Mouse (Mus musculus): Measurements from ENCODE around the gene Pdap1.
"Not testable (repeated sequence)": the region's sequence is repeated elsewhere in the genome, so short reads cannot be mapped to it uniquely, and the experiment has no call there.

Pdap1 gene

GRCm38 (mm10) chr5:145119385-145119784, 20.7 kb downstream of the Pdap1 start:
- no peak for DNase-seq (ENCODE audit: low spot score in 2 of 2)

- no peak for DNase-seq (ENCODE audit: low spot score in 2 of 2)
Observed at GRCm38 (mm10) chr5:145118461-145118860, 21.6 kb downstream of the Pdap1 start.

DNA sequence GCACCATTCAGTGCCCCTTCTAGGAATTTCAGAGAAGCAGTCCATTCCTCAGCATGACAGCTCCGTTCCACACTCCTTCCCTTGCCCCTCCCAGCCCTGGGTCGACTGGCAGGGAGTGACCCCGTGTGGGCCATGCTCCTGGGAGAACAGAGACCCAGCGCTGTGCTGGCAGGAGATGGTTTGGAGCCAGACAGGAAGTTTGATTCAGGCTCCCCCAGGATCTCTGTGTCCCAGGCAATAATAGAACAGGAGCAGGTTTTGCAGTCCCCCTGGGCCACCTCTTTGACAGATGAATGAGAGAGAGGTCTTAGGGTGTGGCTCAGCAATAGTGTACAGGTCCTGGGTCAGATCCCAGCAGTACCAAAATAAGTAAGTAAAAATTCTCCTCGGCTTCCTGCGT, 22.0 kb downstream of the Pdap1 start:
- DNase-seq (ENCODE audit: low spot score in 2 of 2), result no peak

DNA sequence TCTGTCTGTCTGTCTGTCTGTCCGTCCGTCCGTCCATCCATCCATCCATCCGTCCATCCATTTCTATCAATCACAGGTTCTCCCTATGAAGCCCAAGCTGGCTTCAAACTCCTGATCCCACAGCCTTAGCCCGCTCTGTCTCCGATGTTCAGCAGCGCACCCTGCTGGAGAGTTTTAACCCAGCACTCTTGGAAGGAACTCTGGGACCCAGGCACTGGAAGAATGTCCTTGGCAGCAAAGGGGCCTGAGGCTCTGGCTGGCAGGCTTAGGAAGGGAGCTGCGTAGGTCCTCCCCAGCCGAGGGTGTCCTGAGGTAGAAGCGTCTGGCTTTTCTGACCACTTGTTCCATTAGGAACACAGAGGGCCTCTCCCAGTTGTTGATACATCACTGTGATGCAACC, 23.1 kb downstream of the Pdap1 start:
- DNase-seq (ENCODE audit: low spot score in 2 of 2), result peak in 1 of 2 experiments; percentile 55

GRCm38 (mm10) chr5:145116316-145116715, 23.7 kb downstream of the Pdap1 start:
- no peak for DNase-seq (ENCODE audit: low spot score in 2 of 2)

GRCm38 (mm10) chr5:145115736-145116135, 24.3 kb downstream of the Pdap1 start:
- no peak for DNase-seq (ENCODE audit: low spot score in 2 of 2)

DNA sequence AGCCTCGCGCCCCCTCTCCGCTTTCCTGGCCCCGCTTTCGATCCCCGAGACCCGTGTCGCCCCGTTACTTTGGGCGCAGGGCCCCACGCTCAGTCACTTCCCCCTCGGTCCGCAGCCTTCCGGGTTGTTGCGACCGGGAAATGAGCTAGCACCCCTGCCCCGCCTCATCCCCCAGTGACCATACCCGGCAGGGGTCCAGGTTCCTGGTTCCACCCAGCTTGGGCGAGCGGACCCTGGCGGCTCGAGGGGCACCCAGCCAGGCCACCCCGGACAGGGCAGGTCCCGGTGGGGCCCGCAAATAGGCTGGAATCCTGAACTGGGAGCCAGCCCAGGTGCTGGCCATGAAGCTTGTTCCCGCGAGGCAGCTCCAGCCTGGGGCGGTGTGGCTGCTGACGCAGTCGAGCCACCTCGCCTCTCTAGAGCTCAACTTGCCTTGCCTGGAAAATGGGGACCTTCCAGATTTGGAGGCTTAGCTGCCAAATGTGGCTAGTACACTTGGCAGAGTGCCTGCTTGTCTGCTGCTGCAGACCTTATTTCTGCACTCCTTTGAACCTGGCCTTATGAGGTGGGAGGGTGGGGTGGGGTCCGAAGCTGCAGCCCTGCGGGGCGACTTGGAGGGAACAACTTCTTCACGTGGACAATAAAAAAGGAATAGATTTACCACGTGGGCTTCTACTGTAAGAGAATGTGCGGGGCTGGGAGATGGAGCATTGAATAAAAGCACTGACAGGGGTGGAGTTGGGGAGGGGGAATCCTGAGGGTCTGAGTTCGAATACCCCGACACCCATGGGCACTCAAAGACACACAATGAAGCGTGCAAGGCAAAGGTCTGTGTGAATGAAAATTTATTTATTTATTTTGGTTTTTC, 25.2 kb downstream of the Pdap1 start:
- DNase-seq (ENCODE audit: low spot score in 2 of 2), result no peak

DNA sequence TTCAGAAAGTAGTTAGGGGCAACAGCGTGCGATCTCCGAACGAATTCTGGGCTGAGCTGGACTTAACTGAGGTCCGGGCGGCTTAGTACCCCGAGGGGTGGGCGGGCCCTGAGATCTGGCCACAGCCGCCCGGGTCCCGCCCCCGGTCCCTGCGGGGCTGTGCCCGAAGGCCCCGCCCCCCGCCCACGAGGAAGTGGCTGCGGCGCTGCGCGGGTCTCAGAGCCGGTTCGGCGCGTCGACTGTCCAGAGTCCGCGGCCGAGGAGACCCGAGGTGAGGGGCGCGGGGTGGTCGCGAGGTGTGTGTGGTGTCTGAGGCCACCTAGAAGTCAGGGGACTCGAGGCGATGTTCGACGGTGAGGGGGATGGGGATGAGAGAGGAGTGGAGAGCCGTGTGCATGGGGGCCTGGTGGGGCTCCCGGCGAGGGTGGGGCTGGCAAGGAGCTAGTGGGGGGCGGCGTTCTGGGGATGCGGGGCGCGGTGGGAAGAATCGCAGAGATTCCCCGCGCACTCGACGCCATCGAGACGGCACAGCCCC, 25.9 kb downstream of the Pdap1 start, which contains the start of gene Arpc1b:
Arpc1b (plus strand) TSS at position 145 of the 535 bp plus-strand sequence.
- DNase-seq (ENCODE audit: low spot score in 2 of 2), result no peak

GRCm38 (mm10) chr5:145113416-145113815, 26.6 kb downstream of the Pdap1 start:
- no peak for DNase-seq (ENCODE audit: low spot score in 2 of 2)

- no peak for DNase-seq (ENCODE audit: low spot score in 2 of 2)
Observed at GRCm38 (mm10) chr5:145112566-145112965, 27.5 kb downstream of the Pdap1 start.

GRCm38 (mm10) chr5:145110401-145110800, 29.6 kb downstream of the Pdap1 start:
- no peak for DNase-seq (ENCODE audit: low spot score in 2 of 2)

- no peak for DNase-seq (ENCODE audit: low spot score in 2 of 2)
Observed at GRCm38 (mm10) chr5:145105694-145106275, 34.3 kb downstream of the Pdap1 start.

GRCm38 (mm10) chr5:145104328-145104727, 35.7 kb downstream of the Pdap1 start:
- DNase-seq (ENCODE audit: low spot score in 2 of 2), result peak; percentile 50 to 57

- no peak for DNase-seq (ENCODE audit: low spot score in 2 of 2)
Observed at GRCm38 (mm10) chr5:145102706-145103105, 37.3 kb downstream of the Pdap1 start.

DNA sequence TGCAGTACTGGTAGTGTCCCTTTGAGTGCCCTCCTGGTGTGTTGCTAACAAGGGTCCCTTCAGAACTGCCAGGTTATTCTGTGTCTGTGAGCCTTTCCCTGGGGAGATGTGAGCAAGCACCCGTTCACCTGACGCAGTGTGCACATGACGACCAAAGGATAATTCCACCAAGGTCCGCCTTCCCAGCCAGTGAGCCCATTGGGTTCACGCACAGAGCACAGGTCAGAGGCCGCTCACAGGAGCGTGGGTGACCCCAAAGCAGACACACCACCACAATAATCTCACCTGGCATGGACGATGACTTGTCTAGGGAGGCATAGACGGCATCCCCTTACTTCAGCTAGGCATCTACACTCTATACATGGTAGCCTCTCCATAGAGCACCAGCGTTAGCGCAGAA, 38.6 kb downstream of the Pdap1 start:
- DNase-seq (ENCODE audit: low spot score in 2 of 2), result not testable (repeated sequence)

DNA sequence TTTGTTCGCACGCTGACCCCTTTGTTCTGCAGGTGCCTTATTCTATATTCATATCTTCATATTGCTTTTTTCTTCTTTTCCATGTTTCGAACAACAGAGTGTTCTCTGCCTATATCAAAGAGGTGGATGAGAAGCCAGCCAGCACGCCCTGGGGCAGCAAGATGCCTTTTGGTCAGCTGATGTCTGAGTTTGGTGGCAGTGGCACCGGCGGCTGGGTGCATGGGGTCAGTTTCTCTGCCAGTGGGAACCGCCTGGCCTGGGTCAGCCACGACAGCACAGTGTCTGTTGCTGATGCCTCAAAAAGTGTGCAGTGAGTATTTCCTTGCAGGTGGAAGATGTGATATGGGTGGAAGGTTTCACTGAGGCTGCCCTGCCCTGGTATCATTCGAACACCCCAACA, 39.1 kb downstream of the Pdap1 start:
- DNase-seq (ENCODE audit: low spot score in 2 of 2), result no peak

DNA sequence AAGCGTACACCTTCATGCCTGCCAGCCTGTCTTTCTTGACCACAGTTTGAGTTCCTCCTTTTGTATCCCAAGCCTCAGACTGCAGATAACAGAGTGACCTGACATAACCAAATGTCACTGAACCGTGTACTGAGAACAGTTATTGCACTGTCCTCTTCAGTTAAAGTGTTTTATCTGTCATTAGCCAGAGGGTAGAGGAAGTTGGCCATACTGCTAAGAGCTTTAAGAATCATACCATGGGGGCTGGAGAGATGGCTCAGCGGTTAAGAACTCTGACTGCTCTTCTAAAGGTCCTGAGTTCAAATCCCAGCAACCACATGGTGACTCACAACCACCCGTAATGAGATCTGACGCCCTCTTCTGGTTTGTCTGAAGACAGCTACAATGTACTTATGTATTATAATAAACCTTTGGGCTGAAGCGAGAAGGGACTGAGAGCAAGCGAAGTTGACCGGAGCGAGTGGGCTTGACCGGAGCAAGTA, 41.7 kb downstream of the Pdap1 start:
- no peak for DNase-seq (ENCODE audit: low spot score in 2 of 2)

DNA sequence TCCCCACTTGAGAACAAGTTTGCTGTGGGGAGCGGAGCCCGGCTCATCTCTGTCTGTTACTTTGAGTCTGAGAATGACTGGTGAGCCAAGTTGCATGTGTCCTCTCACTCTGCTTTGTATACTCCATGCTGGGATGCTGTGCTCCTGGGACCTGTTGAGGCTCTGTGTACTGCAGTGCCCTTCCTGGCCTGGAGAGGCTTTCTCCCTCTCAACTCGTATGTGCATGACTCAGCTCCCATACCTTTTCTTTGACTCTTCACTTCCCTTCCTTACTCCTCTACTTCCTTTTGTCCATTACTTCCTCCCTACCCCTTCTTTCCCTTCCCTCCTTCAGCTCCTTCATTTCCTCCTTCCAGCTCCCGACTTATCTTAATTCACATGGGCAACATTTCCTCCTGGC, 43.8 kb downstream of the Pdap1 start:
- DNase-seq (ENCODE audit: low spot score in 2 of 2), result no peak

- DNase-seq (ENCODE audit: low spot score in 2 of 2), result no peak
Observed at GRCm38 (mm10) chr5:145089878-145090277, 50.2 kb downstream of the Pdap1 start.

GRCm38 (mm10) chr5:145088186-145088585, 51.9 kb downstream of the Pdap1 start:
- no peak for DNase-seq (ENCODE audit: low spot score in 2 of 2)

DNA sequence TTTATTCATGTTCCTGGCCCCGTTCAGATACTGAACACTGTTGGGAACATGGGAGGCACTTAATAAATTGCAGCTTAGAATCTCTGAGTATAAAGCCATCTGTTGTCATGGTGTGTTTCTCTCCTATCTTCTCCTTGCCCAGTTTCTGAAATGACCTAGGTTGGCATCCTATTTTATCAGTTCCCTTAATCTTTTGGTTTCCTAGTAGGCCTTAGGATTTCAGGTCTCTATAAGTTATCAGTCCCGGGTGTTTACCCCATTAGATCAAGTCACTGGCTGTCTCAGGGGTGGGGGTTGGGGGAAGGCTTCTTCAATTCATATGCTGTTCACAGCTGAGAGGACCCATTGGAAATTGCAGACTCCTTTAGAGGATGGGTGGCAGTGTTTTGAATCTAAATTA, 55.2 kb downstream of the Pdap1 start:
- no peak for DNase-seq (ENCODE audit: low spot score in 2 of 2)

DNA sequence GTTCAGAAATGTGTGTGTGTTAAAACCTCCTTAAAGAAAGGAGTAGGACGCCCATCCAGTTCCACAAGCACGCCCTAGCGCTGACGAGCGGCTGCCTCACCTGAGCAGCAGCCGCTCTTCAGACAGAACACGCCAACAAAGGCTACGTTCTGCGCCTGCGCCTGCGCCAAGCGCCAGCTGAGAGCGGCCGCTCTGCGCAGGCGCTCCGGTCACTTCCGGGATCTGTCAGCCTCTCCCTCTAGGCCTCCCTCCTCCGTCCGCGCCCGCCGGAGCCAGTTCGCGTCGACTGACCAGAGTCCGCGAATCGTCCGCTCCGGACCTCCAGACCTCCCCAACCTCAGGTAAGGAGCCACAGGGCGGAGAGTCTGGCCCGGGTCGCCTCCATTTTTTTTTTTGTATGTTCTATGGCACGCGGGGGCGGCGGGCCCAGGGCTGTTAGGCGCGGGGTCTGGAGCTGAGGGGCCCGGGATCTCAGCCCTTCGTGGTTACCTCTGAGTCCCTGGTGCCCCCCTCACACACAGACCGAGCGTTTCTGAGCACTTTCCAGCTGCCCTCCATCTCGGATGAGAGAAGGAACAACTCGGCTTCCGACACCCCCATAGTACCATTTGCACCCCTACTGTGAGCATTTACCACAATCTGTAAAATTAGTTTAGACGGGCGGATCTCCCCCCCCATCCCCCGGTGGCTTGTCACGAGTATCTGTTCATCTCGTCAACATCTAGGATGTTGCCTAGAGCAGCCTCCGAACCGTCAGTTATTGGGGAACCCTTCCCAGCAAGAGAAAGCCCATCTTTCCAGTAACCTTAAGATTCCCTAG, 56.2 kb downstream of the Pdap1 start, which contains the start of the genes Arpc1a and Kpna7:
Arpc1a (plus strand) TSS at position 199 of the 820 bp plus-strand sequence.
Kpna7 (minus strand) TSS at position 399 of the 820 bp plus-strand sequence.
- peak; percentile 62 to 88 for DNase-seq (ENCODE audit: low spot score in 2 of 2)
